Comparison of ENCODE assay signal across 10 mouse cellular contexts in the genomic region with DNA sequence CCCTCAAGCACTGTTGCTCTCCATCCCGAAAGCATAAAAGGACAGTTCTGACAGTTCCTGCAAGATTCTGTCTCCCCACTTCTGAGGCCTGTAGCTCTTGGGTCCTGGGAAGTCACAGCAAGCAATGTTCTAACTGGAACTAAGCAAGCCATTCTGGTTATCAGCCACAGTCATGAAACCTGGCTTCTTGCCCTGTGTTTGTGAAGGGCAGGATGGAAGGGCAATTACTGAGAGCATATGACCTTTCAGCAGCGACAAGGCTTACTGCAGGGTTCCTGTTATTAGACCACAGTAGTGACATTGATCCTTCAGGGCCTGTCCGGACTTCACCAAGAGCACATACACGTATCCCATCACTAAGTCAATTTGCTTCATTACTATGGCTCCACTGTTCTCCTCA.
DNase-seq lines count a peak whose midpoint lies in the region; ATAC-seq lines count a peak whose summit lies in the region.
"Had no signal": no experiment of that assay in that cellular context is flagged by ENCODE, and none has a peak within 500 bp of the region (broad histone marks: within the 10 kb centered on the region; RNA-seq: fewer than 3 reads in every experiment).

No protein-coding gene starts in this region.

- H3K36me3 ChIP-seq in kidney, embryonic 14.5 days (ENCODE audit: control insufficient read depth, insufficient read depth, low read length): no peaks in the 10 kb centered on the region
- H3K36me3 ChIP-seq in neural tube, embryonic 15.5 days: peaks cover 2% of the 10 kb centered on the region; the same call in 1 of the 2 replicates
- H3K36me3 ChIP-seq: embryonic facial prominence, embryonic 15.5 days had no signal

- no peak overlapping the region for H3K9ac ChIP-seq in kidney, embryonic 14.5 days (ENCODE audit: low read depth, low read length)
- no peak overlapping the region for H3K9ac ChIP-seq in neural tube, embryonic 15.5 days (replicated peaks)
- H3K9ac ChIP-seq: embryonic facial prominence, embryonic 15.5 days had no signal

- no peak for ATAC-seq in kidney, embryonic 14.5 days (ENCODE audit: low FRiP score, low TSS enrichment)
- no peak for ATAC-seq in neural tube, embryonic 15.5 days (ENCODE audit: low FRiP score)
- ATAC-seq in cerebellum, adult (ENCODE audit: insufficient number of reproducible peaks, low FRiP score, low TSS enrichment): no peak

- 80% methylated on average over 4 of the region's 4 CpGs for WGBS in kidney, embryonic 14.5 days
- WGBS in neural tube, embryonic 15.5 days: 91% methylated on average over 4 of the region's 4 CpGs

- no peaks in the 10 kb centered on the region for H3K4me1 ChIP-seq in kidney, embryonic 14.5 days (ENCODE audit: control insufficient read depth, insufficient read depth, low read length)
- no peaks in the 10 kb centered on the region for H3K4me1 ChIP-seq in neural tube, embryonic 15.5 days
- H3K4me1 ChIP-seq: embryonic facial prominence, embryonic 15.5 days had no signal

- no peaks in the 10 kb centered on the region for H3K9me3 ChIP-seq in kidney, embryonic 14.5 days (ENCODE audit: control insufficient read depth, low read length)
- H3K9me3 ChIP-seq in neural tube, embryonic 15.5 days (replicated peaks): no peaks in the 10 kb centered on the region
- H3K9me3 ChIP-seq: embryonic facial prominence, embryonic 15.5 days had no signal

- no peaks in the 10 kb centered on the region for H3K27me3 ChIP-seq in kidney, embryonic 14.5 days (ENCODE audit: control insufficient read depth, insufficient read depth, low read length)
- H3K27me3 ChIP-seq in neural tube, embryonic 15.5 days (replicated peaks): no peaks in the 10 kb centered on the region
- H3K27me3 ChIP-seq: embryonic facial prominence, embryonic 15.5 days had no signal

- H3K4me3 ChIP-seq in kidney, embryonic 14.5 days (ENCODE audit: low read length): no peak overlapping the region
- no peak overlapping the region for H3K4me3 ChIP-seq in neural tube, embryonic 15.5 days (replicated peaks)
- H3K4me3 ChIP-seq: embryonic facial prominence, embryonic 15.5 days had no signal

- DNase-seq in kidney, adult 18-20 months: peak; percentile 48
- DNase-seq in adrenal gland, postnatal 36 days: peak; percentile 76 to 81
- DNase-seq in heart, postnatal 10 days: peak; percentile 89 to 91
- DNase-seq in lung, postnatal 14 days: peak; percentile 60
- no peak for DNase-seq in spleen, postnatal 10 days (ENCODE audit: low spot score in 2 of 2)
- DNase-seq: layer of hippocampus, adult 9-11 months had no signal

- no peak overlapping the region for H3K27ac ChIP-seq in kidney, embryonic 14.5 days (ENCODE audit: low read depth, low read length)
- H3K27ac ChIP-seq in neural tube, embryonic 15.5 days (replicated peaks): no peak overlapping the region
- H3K27ac ChIP-seq: embryonic facial prominence, embryonic 15.5 days had no signal

- H3K4me2 ChIP-seq in kidney, embryonic 14.5 days (replicated peaks; ENCODE audit: low read depth, low read length): no peak overlapping the region
- H3K4me2 ChIP-seq in neural tube, embryonic 15.5 days: no peak overlapping the region
- H3K4me2 ChIP-seq: embryonic facial prominence, embryonic 15.5 days had no signal

- intact Hi-C loops in heart, postnatal 10 days (cut with DNase I): loop anchor here (5.0 kb wide), 1 partner anchor 166 kb away; a partner anchor contains a TSS

Comparison
In these comparisons a context has a peak if more than half of its experiments do, and no peak if none do; other contexts are left out.
1. DNase-seq: peak in kidney, adult 18-20 months (single experiment), adrenal gland, postnatal 36 days (2 of 2), heart, postnatal 10 days (2 of 2) and lung, postnatal 14 days (single experiment); none in spleen, postnatal 10 days (0 of 2).